Mouse (Mus musculus): ENCODE results near the gene 4930432K21Rik.
A peak's percentile ranks its signal among the peaks of the same experiment; 100 is the strongest.

4930432K21Rik gene

DNA sequence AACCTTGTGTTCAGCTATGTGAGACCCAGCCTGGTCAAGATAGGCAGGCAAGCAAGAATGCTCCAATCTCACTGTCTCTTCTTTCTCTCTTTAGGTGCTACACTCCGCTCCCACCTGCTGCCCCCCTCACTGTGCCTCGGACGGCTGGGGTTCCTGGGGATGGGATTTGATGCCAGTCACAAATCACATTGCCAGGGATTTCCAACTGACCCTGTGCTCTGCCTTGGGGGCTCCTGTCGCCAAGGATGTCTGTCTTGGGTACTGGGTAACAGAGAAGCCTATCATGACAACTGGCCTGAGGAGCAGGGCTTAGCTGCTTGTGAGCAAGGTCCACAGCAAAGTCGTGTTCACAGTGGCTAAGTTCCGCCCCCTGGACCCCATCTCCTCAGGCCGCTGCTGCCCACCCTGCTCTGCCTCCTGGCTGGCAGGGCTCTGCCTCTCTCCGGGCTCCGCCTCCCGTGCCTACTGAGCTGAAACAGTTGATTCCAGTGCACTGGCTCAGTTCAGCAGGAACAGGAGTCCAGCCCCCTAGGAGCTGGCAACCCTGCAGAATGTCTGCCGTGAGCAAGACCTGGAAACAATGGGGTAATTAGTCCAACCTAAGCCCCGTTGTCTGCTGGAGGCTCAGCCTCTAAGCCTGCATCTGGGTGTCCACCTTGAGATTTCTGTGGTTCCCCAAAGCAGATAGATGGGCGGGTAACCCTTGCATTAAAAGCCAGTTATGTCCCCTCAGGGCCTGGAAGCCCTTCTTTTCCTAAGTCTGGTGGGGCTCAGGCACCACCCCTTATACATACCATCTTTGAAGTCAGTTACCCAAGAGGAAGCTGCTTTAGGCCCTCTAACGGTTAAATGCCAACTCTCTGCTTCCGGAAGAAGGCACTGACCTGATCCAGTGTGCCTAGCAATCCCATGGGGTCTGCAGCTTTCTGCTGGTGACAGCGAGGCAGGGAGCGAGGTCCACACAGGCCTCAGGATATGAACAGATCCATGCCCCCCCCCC lies 60.9 kb downstream of the 4930432K21Rik start:
- no peak for DNase-seq (ENCODE audit: low spot score)

DNA sequence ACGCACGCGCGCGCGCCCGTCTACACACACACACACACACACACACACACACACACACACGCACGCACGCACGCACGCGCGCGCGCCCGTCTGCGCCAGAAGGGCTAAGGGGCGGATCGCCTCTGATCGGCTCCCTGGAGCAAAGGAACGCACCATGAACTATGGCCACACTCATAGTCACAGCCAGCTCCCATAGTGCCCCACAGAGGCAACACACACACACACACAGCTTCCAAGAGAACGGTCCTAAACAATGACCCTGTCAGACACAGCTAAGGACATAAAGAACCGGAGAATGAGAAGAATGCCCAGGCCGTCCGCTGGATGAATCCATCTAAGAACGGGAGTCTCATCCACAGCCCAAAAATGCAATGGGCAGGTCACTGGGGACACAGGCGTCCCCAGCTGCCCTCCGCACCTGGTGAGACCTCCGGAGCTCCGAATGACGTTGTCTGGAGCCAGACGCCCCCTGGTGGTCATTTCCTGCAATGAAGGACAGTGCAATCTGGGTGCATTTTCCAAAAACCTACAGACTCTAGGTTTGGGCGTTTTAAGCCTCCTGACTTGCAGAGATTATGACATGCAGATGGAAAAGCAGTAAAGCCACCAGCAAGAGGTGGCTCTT lies 62.5 kb downstream of the 4930432K21Rik start:
- DNase-seq (ENCODE audit: low spot score): peak; percentile 60

DNA sequence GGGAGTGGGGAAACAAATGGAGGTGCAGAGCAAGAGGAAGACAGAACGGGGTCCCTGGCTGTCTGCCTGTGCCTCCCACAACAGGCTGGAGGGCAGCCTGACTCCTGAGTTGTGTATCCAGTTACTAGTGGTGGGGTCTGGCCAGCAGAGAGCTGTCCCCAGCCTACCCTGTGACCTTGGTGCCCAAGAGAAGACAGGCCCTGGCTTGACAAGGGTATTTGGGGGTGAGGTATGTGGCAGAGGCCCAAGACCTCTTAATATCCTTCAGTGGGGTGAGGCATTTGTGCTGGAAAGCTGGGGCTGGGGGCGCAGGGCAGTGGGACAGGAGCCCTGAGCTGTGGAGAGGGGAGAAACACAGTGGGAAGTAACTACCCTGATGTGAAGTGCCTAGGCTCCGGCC lies 63.4 kb downstream of the 4930432K21Rik start:
- DNase-seq (ENCODE audit: low spot score): no peak

DNA sequence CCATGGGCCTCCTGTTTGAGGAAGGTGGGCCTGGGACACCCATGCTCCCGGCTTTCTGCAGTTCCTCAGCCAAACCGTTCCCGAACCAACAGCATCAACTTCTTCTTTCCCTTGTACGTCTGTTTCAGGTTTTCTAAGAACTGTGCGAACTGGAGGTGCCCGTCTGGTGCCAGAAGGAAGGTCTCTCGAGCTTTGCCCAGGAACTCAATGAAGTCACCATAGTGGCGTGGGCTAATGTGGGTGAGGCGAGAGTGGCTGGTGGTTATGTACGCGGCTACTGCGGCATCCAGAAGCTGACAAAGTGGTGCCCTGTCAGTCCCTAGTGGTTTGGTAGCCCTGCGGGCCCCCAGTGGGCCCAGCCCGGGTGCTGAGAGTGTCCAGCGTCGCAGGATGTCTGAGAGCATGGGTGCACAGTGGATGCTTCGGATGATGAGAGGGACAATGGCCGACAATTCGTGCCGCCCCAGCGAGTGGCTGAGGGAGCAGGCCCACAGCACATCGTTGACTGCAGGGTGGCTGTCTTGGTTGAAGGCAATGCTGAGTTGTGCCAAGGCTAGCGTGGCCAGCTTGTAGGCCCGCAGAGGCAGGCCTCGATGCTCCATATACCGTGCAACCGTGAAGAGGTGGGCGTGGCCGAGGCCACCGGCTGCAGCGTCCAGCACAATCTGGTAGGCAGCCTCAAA lies 64.2 kb downstream of the 4930432K21Rik start:
- DNase-seq (ENCODE audit: low spot score): no peak

DNA sequence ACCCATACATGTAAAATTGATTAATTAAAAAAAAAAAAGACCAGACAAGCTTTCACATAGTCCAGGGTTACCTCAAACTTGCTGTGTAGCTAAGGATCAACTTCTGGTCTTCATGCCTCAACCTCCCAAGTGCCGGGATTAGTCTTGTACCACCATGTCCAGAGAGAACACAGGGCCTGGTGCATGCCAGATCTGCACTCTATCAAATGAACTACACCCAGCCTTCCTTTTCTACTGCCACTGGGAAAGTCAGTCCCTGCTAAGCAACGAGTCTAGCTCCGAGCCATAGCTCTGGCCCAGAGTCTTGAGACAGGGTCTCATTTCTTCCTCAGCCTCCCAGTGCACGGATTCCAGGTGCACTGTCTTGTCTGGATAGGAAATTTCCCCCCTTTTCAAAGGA lies 65.5 kb downstream of the 4930432K21Rik start:
- no peak for DNase-seq (ENCODE audit: low spot score)

DNA sequence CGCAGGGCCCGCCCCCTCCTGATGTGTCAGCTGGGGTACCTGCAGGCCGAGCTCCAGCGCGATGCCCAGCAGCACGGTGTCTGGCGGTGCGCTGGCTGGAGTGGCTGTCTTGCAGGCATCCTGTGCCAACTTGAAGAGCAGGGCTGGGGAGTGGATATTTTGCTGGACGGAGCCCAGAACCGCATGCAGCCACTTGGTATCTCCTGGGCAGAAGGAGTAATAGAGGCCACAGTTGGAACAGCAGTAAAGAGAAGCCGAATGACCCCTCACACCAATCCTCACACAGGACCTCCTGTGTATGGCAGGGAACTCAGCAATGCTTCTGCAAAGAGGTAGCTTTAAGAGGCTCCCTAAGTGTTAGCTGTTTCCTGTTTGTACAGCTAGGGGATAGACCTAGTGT lies 69.4 kb downstream of the 4930432K21Rik start:
- DNase-seq (ENCODE audit: low spot score): no peak

DNA sequence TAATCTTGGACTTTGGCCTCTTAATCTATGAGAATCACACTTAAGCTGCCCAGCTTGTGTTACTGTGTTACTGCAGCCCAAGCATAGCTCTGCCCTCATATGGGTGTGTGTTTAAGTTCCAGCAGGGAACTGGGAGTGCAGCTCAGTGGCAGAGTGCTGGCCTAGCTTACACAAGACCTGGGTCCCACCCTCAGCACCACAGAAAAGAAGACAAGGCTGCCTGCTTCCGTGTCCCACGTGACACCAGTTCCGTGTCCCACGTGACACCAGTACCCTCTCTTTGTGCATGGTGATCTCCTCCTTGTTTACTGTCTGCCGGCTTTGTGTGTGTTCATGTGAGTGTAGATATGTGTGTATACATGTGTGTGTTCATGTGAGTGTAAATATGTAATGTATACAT lies 70.3 kb downstream of the 4930432K21Rik start:
- no peak for DNase-seq (ENCODE audit: low spot score)

DNA sequence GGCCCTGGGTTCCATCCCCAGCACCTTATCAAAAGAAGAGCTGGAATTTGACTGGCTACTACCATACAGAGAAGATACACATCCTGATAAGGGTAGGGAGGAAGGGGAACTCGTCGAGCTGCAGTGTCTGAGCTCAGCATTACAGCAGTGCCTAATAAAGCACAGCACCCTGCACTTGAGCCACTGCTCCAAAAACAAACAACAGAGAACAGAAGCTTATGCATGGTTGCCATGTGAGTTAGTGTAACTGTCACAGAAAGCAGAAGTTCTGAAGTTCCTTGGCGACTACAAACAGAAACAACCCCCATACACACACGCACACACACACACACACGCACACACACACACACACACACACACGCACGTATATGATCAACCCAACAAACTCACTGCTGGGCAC lies 72.3 kb downstream of the 4930432K21Rik start:
- no peak for DNase-seq (ENCODE audit: low spot score)
